Mouse (Mus musculus): ENCODE measurements around the gene Ankrd45.

DNA sequence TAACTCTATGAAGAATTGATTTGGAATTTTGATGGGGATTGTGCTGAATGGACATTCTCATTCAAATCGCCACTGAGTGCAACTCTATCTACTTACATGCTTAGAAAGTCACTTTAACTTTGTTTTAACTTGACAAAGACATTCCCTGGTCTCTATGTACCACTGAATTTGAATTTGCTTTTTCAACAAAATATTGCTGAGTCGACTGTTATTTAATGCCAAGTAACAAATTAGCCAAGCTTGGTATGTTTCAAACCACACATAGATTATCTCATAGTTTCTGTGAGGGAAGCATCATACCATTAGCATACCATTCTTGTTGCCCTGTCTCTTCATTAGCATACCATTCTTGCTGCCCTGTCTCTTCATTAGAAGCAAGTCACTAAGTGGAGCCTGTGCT, 5.4 kb downstream of the Ankrd45 start:
- TF ChIP-seq CTCF (IDR thresholded peaks at IDR 0.05; ENCODE audit: extremely low read depth, insufficient read depth, insufficient read length, insufficient replicate concordance) = no peak
- TF ChIP-seq POLR2A (IDR thresholded peaks at IDR 0.05; ENCODE audit: low read depth, low read length) = no peak

All from spleen, adult 2 months (tissue).